Mouse (Mus musculus) heart, adult 11 months (tissue): ENCODE measurements at regions not wholly inside any gene's neighbourhood (a gene's known extent, or its start where the extent isn't known, plus 50 kb on each side); places are given as distances from the start of the nearest gene placed in this dataset.
A peak's percentile ranks its signal among the peaks of the same experiment; 100 is the strongest.

Experiments used
- DNase-seq: peaks from one replicate; pipeline ENCODE4 v3.0.0; 2022

DNA sequence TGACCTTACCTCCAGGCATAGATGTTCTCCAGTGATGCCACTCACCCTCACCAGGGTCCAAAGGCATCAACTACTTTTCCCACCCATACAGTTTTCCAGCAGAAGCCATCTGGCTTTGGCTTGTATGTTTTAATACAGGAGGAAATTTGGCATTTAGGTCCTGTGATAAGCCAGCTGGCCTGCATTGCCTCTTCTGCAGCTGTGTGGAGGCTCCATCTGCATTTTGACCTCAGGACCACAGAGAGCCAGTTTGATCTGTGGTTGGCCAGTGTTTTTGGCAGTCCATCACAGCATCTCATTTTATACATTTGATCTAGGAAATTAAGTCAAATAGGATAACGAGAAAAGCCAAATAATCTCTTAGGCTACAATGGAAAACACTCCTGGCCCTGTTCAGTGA lies 315.1 kb upstream of the Sphkap start:
- no peak for DNase-seq

DNA sequence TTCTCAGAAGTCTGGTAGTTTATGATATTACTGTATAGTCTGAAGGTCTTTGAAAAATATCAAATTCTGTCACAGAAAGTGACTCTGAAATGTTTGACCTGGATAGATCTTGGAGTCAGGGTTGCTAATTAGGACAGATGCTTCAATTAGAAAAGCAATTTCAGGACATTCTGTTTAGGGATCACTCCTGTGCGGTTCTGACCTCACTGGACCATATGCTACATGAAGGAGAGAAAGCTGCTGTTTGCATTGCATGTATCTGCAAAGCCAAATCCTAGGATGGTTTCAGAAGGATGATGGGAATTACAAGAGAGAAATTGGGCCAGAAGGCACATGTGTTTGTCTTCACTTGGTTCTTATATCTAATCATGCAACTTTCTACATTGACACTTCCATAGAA lies 312.2 kb upstream of the Sphkap start:
- no peak for DNase-seq

DNA sequence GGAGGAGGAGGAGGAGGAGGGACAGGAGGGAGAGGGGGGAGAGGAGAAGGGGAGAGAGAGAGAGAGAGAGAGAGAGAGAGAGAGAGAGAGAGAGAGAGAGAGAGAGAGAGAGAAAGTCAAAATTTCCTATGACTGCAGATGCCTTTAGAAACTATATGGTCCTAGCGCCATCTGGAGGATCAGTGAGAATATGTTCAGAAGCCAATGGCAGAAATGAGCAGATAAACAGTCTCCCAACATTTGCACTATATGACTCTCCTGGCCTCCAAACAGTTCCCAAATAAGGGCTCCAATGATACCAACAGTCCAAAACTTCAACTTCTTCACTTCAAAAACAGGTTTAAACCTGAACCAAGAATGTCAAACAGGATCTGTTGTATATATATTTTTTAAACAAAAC lies 309.1 kb upstream of the Sphkap start:
- DNase-seq: no peak

DNA sequence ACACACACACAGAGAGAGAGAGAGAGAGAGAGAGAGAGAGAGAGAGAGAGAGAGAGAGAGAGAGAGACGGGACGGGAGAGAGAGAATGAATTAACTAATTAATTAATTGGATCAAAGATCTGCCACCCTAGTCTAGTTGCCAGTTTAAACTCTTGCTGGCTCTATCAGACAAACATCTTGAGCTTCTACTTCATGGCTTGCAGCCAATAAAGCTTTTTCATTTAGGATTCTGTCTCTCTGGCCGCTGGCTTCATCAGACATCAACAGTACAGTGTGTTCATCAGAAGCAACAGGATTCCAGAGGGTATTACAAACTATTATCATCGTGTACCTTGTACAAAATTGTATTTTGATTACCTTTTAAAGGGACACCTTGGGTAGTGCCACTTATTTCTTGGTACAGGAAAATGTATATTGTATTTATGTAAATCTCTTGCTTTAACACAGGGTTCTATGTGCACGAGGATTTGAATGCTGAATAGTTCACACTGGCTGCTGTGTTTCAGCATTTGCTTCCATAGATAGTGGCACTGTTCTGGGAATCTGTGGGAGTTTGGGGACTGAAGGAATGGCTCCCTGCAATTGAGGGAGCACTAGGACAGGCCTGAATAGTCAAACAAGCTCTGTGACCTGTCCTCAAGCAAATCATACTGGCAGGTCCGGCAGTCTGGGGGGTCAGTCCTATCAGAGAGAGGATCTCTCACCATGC lies 293.9 kb upstream of the Sphkap start:
- DNase-seq: no peak

DNA sequence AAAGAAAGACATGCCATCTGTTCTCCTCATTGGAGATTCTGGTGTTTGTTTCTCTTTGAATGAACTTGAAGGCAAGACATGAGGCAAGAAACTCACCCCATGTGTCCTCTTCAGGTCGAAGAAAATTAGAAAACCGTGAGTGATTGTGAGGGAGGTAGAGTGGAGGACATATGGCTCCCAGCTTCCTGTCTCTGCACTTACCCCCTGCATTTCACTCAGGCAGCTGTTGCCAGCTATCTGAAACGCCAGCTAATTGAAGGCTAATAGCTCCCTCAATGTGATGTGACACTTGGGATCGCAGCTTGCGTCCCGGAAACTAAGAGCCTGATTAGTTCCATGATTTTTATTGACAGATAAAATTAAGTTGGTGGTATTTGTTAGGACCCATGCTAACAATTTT lies 289.4 kb upstream of the Sphkap start:
- no peak for DNase-seq

DNA sequence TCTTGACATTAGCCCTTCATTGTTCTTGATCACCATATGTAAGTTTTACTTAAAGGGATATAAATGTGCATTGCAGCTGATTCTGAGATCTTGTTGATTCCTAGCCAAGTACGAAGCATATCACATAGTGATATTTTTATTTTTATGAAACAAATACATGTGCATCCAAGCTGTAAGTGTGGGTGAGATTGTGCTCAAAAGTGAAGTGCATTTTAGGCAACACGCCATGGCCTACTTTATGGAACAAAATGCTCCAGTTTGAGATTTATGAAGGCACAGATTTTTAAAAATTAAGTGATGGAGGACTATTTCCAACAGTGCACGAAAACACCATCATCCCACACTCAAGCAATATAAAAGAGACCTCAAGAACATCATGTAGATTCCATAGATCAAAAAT lies 277.2 kb upstream of the Sphkap start:
- DNase-seq: no peak

DNA sequence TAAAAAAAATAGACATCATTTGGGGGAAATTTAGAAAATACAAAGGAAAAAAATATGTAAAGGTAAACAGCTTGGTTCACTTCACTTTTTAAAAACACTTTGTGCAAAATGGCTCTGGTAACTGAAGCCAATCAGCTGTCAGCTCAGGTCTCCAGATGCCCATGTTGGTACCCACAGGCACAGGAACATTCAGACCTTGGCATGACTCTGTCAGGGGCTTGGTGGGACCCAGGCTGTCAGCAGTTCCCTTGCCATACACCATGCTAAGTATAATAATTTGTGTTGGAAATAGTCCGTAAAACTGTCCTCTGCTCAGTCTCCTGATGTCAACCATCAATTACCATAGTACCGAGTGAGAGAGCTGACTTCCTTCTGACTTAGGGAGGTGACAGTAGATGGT lies 257.3 kb upstream of the Sphkap start:
- no peak for DNase-seq

DNA sequence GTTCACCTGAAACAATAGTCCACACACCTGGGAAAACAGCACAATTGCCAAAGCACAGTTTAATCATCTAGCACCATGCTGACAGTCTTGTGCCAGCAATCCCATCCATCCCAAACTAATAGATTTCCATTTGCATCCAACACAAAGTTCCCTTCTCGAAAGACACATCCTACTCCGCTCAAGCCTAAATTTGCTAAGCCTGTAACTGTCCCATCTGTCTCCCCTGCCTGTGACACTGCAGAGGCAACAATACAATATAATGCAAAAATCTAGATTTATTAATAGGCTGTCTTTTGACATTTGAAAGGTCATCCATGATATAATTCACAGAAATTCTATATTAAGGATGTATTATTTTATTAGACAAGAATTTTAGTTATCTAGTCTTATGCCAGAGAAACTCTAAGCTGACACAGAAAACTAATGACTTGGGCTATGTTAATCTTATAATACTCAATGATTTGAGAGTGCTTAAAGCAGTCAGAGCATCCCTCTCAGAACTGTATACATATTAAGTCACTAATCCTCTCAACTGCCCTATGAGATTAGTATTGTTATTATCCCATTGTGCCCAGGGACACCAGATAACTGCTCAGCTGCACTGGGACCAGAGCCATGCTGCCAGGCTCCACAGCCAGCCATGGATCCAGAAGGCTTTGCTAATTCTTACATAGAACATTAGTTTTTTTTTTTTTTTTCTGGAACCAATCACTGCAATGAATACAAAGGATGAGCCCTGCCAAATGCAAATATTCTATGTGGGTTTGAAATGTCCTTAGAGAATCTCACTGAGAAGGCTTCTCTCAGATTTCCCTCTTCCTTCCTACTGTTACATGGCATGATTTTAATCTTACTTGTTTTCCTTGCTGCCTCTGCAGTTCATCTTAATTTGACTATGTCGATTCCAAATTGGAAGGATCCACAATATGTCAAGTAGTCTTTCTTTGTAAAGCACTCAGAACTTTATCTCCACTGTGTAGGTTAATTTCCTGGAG lies 254.1 kb upstream of the Sphkap start:
- no peak for DNase-seq

DNA sequence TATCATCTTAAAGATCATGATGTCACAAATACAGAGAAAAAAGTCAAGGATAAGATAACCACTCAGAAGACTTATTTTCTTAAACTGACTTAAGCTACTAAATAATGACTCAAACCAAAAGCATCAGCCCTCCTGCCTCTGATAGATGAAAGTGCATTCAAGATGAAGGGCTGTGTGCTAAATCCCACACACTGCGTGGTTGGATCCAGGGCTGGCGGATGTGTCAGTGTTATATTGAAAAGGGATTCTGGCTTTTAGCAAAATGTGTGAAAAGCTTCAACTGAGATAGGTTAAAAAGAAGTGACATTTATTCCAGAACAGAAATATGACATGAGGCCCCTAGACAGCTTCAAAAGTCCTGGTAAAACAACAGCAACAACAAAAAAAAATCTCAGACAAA lies 245.7 kb upstream of the Sphkap start:
- DNase-seq: no peak

DNA sequence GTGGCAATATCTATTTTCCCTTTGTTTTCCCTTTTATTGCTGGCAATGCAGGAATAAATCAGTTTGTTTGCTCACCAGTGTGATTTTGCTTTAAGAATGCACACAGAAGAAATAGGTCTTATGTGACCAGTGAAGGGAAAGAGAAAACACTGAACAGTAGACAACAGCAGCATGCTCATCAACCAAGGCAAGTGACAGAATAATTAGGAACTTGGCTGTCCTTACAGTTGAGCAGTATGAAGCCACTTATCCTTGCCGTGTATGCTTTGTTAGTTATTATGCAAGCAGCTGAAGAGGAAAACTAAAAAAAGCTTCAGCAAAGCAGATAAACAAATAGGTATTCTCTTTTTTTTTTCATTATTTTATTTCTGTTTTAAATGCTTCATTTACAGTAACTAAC lies 237.6 kb upstream of the Sphkap start:
- no peak for DNase-seq

DNA sequence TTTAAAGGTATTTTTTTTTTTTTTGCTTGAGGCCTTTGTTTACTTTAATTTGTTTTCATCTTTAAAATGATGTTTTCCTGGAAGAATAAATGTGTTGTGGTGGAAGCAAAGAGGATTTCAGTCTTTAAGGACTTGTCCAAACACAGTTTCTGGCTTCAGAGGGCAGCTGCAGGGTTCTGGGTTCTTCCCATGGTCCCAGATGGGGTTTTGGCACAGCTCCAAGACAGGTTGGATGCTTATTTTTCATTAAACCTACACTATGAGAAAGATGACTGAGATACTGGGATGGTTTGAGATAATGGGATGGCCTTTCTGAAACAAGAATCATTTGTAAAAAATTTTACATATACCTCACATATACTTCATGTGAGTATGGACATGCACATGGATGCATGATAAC lies 234.7 kb upstream of the Sphkap start:
- DNase-seq: no peak

DNA sequence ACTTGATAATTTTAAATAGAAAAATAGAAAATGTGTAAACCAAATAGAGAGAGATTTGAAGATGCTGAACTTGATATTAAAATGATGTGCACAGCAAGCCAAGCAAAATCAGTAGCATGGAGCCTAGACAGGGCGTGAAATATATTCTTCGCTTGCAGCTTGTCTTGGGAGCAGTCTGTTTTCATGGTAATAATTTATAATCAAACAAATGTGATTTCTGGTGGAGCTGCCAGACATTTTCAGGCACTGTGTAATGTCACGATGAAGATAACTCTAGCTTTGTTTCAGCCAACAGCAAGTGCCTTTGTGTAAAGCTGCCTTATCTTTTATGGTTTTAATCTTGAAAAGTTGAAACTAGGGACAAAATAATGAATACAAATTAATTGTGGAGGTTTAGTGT lies 228.1 kb upstream of the Sphkap start:
- no peak for DNase-seq

DNA sequence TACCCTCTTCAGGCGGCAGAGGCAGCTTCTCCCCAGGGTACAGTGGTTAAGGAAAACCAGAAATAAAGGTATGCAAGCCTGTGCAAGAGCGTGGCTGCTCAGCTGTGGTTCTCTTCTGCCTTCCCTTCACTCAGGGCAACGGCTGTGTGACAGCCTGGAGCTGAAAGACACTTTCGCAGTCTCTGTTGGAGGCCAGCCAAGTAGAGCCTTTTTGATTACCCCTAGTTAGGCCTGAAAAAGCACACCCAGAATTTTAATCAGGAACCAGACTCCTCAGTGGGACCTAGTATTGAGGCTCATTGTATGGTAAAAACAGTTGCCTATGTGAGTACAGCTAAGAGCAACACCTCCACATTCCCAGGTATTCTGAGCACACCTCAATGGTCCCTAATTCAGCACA lies 223.8 kb upstream of the Sphkap start:
- no peak for DNase-seq

DNA sequence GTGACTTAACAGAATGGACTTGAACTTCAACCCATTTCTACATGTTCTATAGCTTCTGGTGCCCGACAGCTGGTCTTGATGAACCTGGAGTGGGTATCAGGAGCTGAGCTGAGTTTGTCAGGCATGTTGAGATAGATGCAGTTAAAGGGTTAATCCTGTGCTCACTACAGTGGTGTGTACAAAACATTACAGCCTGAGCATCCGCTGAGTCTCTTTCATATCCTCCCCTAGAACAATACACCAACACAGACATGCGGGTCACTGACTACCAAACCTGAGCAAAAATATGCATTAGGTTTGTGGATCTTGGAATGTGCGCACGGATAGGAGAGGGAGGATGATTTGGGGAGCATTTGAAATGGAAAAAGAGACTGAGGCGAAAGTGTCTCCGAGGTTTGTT lies 223.4 kb upstream of the Sphkap start:
- no peak for DNase-seq

DNA sequence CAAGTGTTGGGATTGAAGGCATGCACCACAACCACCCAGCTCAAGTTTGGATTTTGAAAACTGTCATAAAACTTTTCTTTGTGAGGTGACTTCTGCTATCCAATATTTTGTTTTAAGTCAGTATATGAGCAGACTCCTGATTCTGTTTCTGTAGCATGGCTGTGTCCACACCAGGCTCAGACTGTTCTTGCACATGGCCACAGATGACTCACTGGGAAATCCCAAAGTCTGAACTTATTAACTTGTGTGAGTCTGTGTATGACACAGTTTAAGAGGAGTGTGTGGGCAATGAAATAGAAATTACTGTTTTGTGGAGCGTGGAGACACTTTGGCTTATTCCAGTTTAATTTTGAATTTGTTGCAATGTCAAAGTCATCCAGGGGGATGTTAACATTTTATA lies 179.3 kb upstream of the Sphkap start:
- no peak for DNase-seq

DNA sequence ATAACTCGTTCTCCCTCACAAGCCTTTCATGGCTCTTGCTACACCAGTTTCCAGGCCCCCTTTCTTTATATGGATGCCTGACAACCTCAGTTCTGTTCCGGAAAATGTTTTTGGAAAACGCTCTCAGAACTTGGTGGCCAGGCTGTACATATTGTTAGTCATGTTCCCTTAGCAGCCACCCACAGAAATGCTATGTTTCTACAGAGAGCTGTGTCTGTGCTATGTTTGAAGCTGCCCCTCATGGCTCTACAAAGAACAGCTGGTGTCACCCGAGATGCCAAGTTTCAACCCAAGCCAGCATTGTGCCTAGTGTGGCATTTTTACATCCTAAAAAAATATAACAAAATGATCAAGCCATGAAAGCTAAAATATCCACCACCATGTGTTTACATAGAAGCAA lies 175.0 kb upstream of the Sphkap start:
- DNase-seq: no peak

DNA sequence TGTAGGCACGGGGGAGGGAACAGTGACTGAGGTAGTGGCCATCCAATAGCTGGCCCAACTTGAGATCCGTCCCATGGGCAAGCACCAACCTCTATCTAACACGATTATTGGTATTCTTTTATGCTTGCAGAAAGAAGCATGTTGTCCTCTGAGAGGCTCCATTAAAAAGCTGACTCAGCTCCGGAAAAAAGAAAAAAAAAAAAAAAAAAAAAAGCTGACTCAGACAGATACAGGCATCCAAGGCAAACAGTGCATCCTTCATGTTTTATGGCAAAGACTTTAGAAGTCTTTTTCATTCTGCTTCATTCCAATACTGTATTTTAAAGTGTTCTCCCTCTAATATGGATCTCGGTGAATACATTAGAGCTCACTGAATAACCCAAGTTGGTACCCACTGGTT lies 162.0 kb upstream of the Sphkap start:
- DNase-seq: no peak

DNA sequence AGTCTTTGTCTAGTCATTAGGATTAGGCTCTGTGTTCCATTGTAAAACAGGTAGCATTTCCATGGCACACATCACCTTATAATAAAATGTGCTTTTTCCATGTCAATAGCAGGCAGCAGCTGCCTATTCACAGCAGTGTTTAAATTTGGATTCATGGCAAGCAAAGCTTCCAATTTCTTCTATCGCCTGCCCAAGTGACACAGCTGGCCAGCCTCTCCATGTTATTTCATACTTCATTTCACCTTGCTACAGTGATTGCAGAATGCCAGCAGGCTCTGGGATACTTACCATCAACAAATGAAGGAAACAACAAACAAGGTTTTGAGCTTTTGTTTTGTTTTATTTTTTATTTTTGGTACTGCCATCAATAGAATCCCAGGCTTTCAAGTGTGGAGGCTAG lies 160.7 kb upstream of the Sphkap start:
- DNase-seq: no peak

DNA sequence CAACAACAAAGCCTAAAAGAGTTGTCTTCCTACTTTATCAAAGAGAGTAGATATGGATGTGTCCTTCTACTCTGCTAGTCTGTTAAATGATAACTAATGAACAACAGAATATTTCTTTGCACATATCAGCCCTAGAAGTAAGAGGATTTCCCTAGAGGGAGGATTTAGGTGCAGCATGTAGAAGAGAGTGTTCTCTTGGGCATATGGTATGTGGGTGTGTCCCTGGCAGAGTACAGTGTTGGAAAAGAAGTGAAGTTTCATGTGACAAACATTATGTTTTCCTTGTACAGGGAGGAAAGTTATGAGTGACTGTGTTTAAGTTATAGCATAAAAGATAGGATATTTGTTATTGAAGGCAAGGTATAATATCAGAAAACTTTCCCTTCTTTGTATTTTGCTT lies 143.6 kb upstream of the Sphkap start:
- no peak for DNase-seq

DNA sequence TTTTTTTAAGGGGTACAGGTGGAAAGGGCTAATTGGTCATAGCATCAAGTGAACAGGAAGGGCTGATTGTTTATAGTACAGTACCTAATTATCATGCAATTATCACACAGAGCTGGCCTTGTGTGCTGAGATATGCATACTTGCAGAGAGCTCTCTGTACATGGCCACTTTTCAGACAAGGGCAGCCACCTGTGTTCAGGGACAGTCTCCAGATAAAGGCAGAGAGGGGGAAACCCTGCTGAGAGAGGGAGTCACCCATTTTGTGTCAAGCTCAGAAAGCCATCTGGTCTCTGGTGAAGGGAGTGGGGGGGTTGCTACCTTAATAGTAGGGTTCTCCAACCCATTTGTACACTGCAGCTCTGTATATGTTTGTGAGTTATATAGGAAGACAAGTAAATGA lies 127.5 kb upstream of the Sphkap start:
- no peak for DNase-seq

DNA sequence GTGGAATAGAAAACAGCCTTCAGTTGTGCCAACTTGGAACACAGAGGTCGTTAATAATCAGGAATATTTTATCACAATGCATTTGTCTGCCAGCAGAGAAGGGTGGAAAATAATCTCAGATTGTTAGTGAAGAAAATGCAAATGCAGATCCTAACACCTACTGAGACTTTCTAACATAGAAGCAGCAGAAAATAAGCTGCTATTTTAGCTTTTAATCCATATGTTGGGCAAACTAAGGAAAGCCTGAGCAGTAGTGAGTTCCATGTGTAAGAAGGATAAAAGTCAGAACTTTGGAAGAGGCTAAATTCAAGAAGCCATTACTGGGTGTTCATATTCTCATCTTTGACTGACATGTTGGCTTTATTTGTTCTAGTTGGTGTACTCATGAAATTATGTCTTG lies 119.8 kb upstream of the Sphkap start:
- no peak for DNase-seq

DNA sequence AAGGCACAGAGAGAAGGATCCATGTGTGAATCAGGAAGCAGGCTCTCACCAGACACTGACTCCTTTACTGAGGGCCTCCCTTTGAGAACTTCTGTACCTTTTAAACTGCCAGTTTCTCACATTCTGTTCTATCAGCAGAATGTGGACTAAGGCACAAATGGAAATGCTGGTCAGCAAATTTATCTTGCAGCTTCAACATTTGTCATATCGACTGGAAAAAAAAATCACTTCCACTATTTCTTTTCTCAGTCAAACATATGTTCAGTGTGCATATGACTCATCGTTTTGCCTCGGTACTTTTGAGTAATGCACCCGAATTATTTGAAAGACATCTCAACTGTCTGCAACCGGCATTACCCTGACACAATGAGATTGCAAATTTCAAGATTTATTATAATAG lies 101.4 kb upstream of the Sphkap start:
- no peak for DNase-seq

DNA sequence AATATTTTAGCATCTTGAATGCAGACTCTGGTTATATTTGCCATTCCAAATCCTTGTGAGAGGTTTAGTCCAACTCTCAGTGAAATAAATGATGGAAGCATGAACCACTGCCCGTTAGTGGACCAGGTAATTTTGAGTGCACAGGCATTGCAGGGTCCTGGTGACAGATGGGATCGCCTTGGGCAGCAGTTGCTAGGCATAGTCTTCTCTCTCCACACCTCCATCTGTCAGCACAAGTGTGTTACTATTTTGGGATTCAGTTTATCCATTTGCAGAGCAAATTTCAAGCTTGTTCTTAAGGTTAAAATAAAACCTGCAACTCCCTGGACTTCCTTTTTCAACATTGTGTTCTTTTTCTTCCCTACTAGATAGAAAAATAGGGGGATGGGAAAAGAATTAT lies 97.4 kb upstream of the Sphkap start:
- DNase-seq: peak; percentile 24

DNA sequence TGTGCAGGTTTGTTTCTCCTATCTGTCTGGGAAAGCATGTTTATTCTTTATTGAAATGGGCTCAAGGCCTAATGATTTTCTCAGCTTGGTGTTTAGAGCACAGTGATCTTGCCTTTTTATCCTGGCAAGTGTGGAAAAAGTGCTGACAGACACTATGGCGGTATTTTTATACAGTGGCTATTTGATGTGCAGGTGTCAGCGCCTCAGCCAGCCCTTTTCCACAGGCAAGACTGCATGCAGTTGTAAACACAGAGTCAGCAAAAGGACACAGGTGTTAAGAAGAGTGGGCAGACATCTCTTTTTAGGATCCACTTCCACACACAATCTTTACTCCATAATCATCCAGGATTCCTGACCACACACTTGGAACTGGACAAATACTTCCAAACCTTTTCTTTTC lies 88.9 kb upstream of the Sphkap start:
- peak; percentile 66 for DNase-seq

DNA sequence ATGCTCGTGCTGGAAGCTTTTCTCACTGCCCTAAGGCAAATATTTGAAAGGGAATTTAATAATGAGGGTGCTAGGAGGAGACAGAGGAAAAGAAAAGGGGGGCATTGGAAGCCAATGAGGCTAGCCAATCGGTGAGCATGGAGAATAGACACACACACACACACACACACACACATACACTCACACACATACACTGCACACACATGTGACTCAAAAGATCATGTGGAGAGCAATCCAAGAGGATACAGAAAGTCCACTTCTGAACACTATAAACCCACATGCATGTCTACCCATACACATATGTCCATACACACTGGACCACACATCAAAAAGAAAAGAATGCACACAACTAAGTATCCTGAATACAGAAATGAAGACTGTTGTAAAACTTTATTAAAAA lies 88.4 kb upstream of the Sphkap start:
- DNase-seq: no peak
